ENCODE assay signal across 9 mouse cellular contexts in the genomic region with DNA sequence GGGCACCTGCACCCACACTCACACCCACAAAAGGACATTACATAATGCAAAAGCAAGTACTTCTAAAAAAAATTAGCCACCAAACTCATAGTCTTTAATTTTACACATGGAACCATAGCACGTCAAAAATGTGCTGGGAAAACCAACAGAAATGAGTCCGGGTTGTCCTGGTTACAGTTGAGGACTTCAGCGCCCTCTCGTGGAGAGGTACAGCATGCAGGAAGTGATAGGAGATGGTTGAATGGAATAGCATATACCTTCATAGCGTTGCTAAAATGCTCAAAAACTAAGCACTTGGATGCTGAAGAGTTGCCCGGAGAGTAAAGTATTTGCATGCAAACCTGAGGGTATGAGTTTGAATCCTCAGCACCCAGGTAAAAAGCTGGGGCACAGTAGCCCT. TPM values are rescaled to one million over a fixed set of nuclear protein-coding genes. Genes with fewer than 3 reads are reported as not detected.
DNase-seq lines count a peak whose midpoint lies in the region; ATAC-seq and TF ChIP-seq lines count a peak whose summit lies in the region.
"Had no signal": no experiment of that assay in that cellular context is flagged by ENCODE, and none has a peak within 500 bp of the region (broad histone marks: within the 10 kb centered on the region; RNA-seq: fewer than 3 reads in every experiment).

No protein-coding gene starts in this region.

- peak; percentile 36; the same call in 1 of the 2 replicates for TF ChIP-seq CTCF in brain, embryonic 14.5 days (IDR thresholded peaks at IDR 0.05; ENCODE audit: borderline replicate concordance, extremely low read depth, insufficient read depth, insufficient read length)
- TF ChIP-seq CTCF in spleen, adult 2 months (IDR thresholded peaks at IDR 0.05; ENCODE audit: extremely low read depth, insufficient read depth, insufficient read length, insufficient replicate concordance) = peak; percentile 63; the same call in 1 of the 2 replicates

- intact Hi-C loops in left cerebral cortex, postnatal 25 days (cut with DNase I) = loop anchor here (2.0 kb wide), 1 partner anchor 65 kb away; no protein-coding TSS in a partner anchor

- no peaks in the 10 kb centered on the region for H3K36me3 ChIP-seq in spleen, adult 2 months (ENCODE audit: control insufficient read depth, insufficient read depth, low read length)
- no peaks in the 10 kb centered on the region for H3K36me3 ChIP-seq in forebrain, embryonic 14.5 days (ENCODE audit: control insufficient read depth, insufficient read depth, low read length)
- H3K36me3 ChIP-seq: liver, embryonic 15.5 days had no signal

- H3K27ac ChIP-seq in spleen, adult 2 months (ENCODE audit: insufficient read depth, low read length) = no peak overlapping the region
- H3K27ac ChIP-seq in forebrain, embryonic 14.5 days (ENCODE audit: low read depth, low read length) = no peak overlapping the region
- H3K27ac ChIP-seq: liver, embryonic 15.5 days had no signal

- H3K9ac ChIP-seq in forebrain, embryonic 14.5 days (ENCODE audit: low read length) = no peak overlapping the region
- H3K9ac ChIP-seq: liver, embryonic 15.5 days had no signal

- 41% methylated on average over 6 of the region's 6 CpGs for WGBS in spleen, adult 2 months
- 74% methylated on average over 6 of the region's 6 CpGs for WGBS in forebrain, embryonic 14.5 days

- DNase-seq in embryo, embryonic 10.5 days (ENCODE audit: low spot score) = peak; percentile 27
- no peak for DNase-seq in embryo, embryonic 9.5 days (ENCODE audit: extremely low spot score)
- peak; percentile 22 to 27 for DNase-seq in right cerebral cortex, adult 2 months (ENCODE audit: low spot score in 2 of 2)
- no peak for DNase-seq in right cerebral cortex, postnatal 25 days
- no peak for DNase-seq in brain, embryonic 14.5 days (ENCODE audit: low read depth)
- peak; percentile 35 to 37 for DNase-seq in left cerebral cortex, postnatal 25 days (ENCODE audit: low spot score in 2 of 2)
- peak; percentile 50 to 77 for DNase-seq in spleen, adult 2 months (ENCODE audit: low read depth in 1 of 2, low spot score in 2 of 2)
- no peak for DNase-seq in forebrain, embryonic 14.5 days (ENCODE audit: low spot score)

- TF ChIP-seq POLR2A in brain, embryonic 14.5 days (IDR thresholded peaks at IDR 0.05; ENCODE audit: borderline replicate concordance, extremely low read depth, insufficient read depth, insufficient read length, poor library complexity, severe bottlenecking) = no peak
- no peak for TF ChIP-seq POLR2A in spleen, adult 2 months (IDR thresholded peaks at IDR 0.05; ENCODE audit: low read depth, low read length)

- ATAC-seq in forebrain, embryonic 14.5 days = no peak

- H3K27me3 ChIP-seq in spleen, adult 2 months (ENCODE audit: control insufficient read depth, insufficient read depth, low read length) = no peaks in the 10 kb centered on the region
- H3K27me3 ChIP-seq in forebrain, embryonic 14.5 days (replicated peaks; ENCODE audit: control insufficient read depth, insufficient read depth, low read length) = no peaks in the 10 kb centered on the region; the same call in 1 of the 2 replicates
- H3K27me3 ChIP-seq: liver, embryonic 15.5 days had no signal

- no peaks in the 10 kb centered on the region for H3K9me3 ChIP-seq in forebrain, embryonic 14.5 days (replicated peaks; ENCODE audit: control insufficient read depth, low read length)
- H3K9me3 ChIP-seq: liver, embryonic 15.5 days had no signal

- no peak overlapping the region for H3K4me2 ChIP-seq in forebrain, embryonic 14.5 days (ENCODE audit: low read length)
- H3K4me2 ChIP-seq: liver, embryonic 15.5 days had no signal

- peaks cover 6% of the 10 kb centered on the region; the same call in 1 of the 2 replicates for H3K4me1 ChIP-seq in spleen, adult 2 months (ENCODE audit: control insufficient read depth, insufficient read depth, insufficient read length)
- peaks cover 8% of the 10 kb centered on the region for H3K4me1 ChIP-seq in forebrain, embryonic 14.5 days (ENCODE audit: control insufficient read depth, insufficient read depth, low read length)

- H3K4me3 ChIP-seq in spleen, adult 2 months (ENCODE audit: extremely low read depth, insufficient read depth, insufficient read length) = no peak overlapping the region
- H3K4me3 ChIP-seq in forebrain, embryonic 14.5 days (ENCODE audit: low read depth, low read length) = no peak overlapping the region
- H3K4me3 ChIP-seq: liver, embryonic 15.5 days had no signal

RNA-seq across cellular contexts. Expression of a gene that starts 17.7 kb away (rescaled TPM):
- 0.69 and 0.98 TPM in 2 replicates for polyA plus RNA-seq in brain, embryonic 14.5 days (2012; rRNA removed)
- under 1 TPM; 0.09 to 0.16 TPM for total RNA-seq in left cerebral cortex, postnatal 25 days (2021)
- polyA plus RNA-seq in spleen, adult 2 months (2012; rRNA removed) = 4.0 and 5.7 TPM in 2 replicates
- polyA plus RNA-seq in forebrain, embryonic 14.5 days (2014; fragmentation: Nextera tagmentation; extraction: Ambion mirVana) = 1.0 and 1.5 TPM in 2 replicates

RNA-seq across cellular contexts. Expression of a gene that starts 27.7 kb away (rescaled TPM):
- polyA plus RNA-seq in brain, embryonic 14.5 days (2012; rRNA removed) = 6.1 and 7.4 TPM in 2 replicates
- total RNA-seq in left cerebral cortex, postnatal 25 days (2021) = 10 to 100 TPM; 15.1 to 17.1 TPM
- polyA plus RNA-seq in spleen, adult 2 months (2012; rRNA removed) = 12.8 and 23.1 TPM in 2 replicates
- polyA plus RNA-seq in forebrain, embryonic 14.5 days (2014; fragmentation: Nextera tagmentation; extraction: Ambion mirVana) = 10.4 and 11.7 TPM in 2 replicates

Comparison
In these comparisons a context has a peak if more than half of its experiments do, and no peak if none do; other contexts are left out.
1. DNase-seq: peak in embryo, embryonic 10.5 days (single experiment), right cerebral cortex, adult 2 months (2 of 2), left cerebral cortex, postnatal 25 days (2 of 2) and spleen, adult 2 months (2 of 2); none in embryo, embryonic 9.5 days (single experiment), right cerebral cortex, postnatal 25 days (single experiment), brain, embryonic 14.5 days (single experiment) and forebrain, embryonic 14.5 days (single experiment).